Mouse (Mus musculus): ENCODE measurements at regions not wholly inside any gene's neighbourhood (a gene's known extent, or its start where the extent isn't known, plus 50 kb on each side); places are given as distances from the start of the nearest gene placed in this dataset.
A peak's percentile ranks its signal among the peaks of the same experiment; 100 is the strongest.

DNA sequence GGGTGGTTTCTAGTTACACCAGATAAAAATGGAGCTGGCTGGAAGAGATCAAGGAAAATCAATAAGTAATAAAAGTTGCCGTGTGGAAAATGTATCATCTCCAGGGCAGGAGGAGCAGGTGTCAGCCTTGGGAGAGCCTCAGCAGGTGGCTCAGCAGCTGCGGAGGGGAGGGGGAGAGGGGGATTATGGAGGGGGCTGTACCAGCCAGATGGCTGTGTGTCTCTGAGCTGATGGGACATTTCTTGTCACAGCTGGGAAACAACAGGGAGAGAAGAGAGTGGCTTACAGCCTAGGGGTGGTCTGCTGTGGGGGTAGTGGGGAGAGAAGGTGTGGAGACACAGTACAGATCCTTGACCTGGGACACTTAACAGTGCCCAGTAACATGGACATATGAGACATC is 116.5 kb downstream of the Matn1 start:
- H3K9me3 ChIP-seq (replicated peaks): no peaks in the 10 kb centered on the region
- H3K27ac ChIP-seq (replicated peaks): no peak overlapping the region
- H3K9ac ChIP-seq (replicated peaks): no peak overlapping the region
- H3K4me1 ChIP-seq: peaks cover 10% of the 10 kb centered on the region
- WGBS: 5% methylated on average over 2 of the region's 2 CpGs
- H3K36me3 ChIP-seq: no peaks in the 10 kb centered on the region
- H3K27me3 ChIP-seq (replicated peaks): 0 out of 2 replicates have a peak, but pooled peaks cover 5% of the 10 kb centered on the region
- ATAC-seq (ENCODE audit: low FRiP score): no peak; the same call in 1 of the 2 replicates
- H3K4me3 ChIP-seq (replicated peaks): no peak overlapping the region
- no peak overlapping the region for H3K4me2 ChIP-seq

DNA sequence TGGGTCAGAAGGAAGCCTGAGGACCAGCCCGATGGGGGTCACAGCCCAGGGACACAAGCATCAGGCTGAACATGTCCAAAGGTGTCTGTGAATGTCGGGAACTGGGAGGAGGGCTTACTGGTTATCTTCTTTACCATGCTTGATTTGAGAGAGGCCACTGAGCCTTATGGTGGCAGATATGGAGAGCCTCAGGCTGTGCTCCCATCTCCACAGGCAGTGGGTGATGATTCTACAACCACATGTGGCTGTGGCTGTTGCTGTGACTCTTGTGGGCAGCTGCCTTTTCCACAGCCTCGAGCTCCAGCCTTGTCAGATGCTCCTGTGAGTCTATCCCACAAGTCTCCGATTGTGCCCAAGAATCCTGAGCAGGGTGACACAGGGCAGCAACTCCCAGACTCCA is 118.4 kb downstream of the Matn1 start:
- H3K4me2 ChIP-seq: no peak overlapping the region
- H3K4me1 ChIP-seq: peaks cover 24% of the 10 kb centered on the region
- ATAC-seq (ENCODE audit: low FRiP score): no peak
- no peak overlapping the region for H3K27ac ChIP-seq (replicated peaks)
- H3K27me3 ChIP-seq (replicated peaks): 0 out of 2 replicates have a peak, but pooled peaks cover 5% of the 10 kb centered on the region
- H3K9me3 ChIP-seq (replicated peaks): no peaks in the 10 kb centered on the region
- WGBS: 83% methylated on average over 4 of the region's 4 CpGs
- H3K9ac ChIP-seq (replicated peaks): no peak overlapping the region
- no peak overlapping the region for H3K4me3 ChIP-seq (replicated peaks)
- H3K36me3 ChIP-seq: no peaks in the 10 kb centered on the region

DNA sequence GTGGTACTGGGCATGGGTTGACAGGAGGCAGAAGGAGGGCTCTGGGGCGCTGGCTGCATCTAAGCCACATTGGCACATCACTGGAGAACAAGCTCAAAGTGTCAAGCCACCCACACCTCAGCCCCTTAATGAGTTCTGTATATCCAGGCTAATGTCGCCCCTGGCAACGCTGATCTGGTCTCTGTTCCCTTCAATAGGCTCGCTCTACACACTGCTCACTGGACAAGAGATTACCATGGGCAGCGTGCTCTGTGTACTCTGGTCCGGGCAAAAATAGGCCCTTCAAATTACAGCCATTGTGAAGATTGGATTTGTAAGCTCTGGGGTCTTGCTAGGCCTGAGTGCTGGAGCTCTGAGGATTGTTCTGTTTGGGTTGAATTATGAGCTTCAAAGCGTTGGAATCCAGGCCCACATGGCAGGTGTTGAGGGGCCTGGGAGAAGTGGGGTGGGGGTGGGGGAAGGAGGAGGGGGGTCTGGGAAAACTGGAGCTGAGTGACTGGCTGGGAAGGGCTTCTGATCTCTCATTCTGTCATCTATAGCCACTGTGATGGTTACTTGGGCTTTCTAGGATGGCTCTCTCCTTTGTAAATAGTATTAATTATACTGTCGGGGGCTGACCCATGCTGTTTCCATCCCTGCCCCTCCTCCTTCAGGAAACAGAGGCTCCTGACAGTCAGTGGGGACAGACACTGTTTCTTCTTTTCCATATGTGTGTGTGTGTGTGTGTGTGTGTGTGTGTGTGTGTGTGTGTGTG is 122.2 kb downstream of the Matn1 start:
- H3K27ac ChIP-seq (replicated peaks): no peak overlapping the region; the same call in 1 of the 2 replicates
- 26% methylated on average over 8 of the region's 8 CpGs for WGBS

DNA sequence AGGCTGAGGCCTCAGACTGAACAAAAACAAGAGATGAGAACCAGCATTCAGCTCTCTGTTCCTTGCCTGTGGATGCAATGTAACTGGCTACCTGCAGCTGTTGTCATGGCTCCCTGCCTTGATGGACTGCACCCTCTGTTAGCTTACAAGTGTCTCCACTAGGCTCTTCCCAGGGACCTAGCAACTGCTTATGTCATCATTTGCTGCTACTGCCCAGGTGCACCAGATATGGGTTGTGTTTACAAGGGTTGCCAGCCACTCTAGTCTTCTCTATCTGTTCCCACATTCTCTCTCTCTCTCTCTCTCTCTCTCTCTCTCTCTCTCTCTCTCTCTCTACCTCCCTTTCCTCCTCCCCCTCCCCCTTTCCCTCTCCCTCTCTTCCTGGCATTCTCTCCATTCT is 126.4 kb downstream of the Matn1 start:
- no peak overlapping the region for H3K4me2 ChIP-seq
- no peaks in the 10 kb centered on the region for H3K27me3 ChIP-seq (replicated peaks)
- H3K9ac ChIP-seq (replicated peaks): no peak overlapping the region
- H3K4me1 ChIP-seq: peaks cover 14% of the 10 kb centered on the region; the same call in 1 of the 2 replicates
- ATAC-seq (ENCODE audit: low FRiP score): no peak
- H3K9me3 ChIP-seq (replicated peaks): no peaks in the 10 kb centered on the region
- H3K4me3 ChIP-seq (replicated peaks): no peak overlapping the region
- H3K27ac ChIP-seq (replicated peaks): no peak overlapping the region
- no peaks in the 10 kb centered on the region for H3K36me3 ChIP-seq

More for the DNA sequence above, 122.2 kb downstream of the Matn1 start:
- Histone ChIP-seq H3K4me1 (peaks cover 14% of the 10 kb centered on the region; the same call in 1 of the 2 replicates), H3K9ac (replicated peaks) (no peak overlapping the region), H3K9me3 (replicated peaks) (no peaks in the 10 kb centered on the region), H3K4me2 (no peak overlapping the region), H3K4me3 (replicated peaks) (no peak overlapping the region), H3K27me3 (replicated peaks) (0 out of 2 replicates have a peak, but pooled peaks cover 5% of the 10 kb centered on the region), H3K36me3 (no peaks in the 10 kb centered on the region)
- peak; percentile 41; the same call in 1 of the 2 replicates for ATAC-seq (ENCODE audit: low FRiP score)

DNA sequence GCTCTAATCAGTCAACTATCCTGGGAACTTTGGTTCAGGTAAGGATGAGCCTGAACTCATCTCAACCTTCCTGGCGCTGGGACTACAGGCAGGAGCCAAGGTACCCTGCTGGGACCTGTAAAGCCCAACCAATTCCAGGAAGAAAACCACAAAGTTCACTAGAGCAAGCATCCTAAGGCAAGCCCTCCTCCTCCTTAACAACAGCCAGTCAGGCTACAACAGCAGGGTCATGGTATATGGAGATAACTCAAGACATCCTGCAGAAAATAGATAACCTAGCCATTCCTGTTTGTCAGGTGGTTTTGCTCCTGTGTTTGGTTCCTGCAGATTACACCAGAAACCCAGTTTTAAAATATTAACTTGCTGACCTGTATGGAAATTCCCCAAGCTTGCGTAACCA is 128.4 kb downstream of the Matn1 start:
- Histone ChIP-seq H3K4me3 (replicated peaks) (no peak overlapping the region), H3K4me1 (no peaks in the 10 kb centered on the region), H3K4me2 (no peak overlapping the region), H3K27ac (replicated peaks) (no peak overlapping the region), H3K9me3 (replicated peaks) (no peaks in the 10 kb centered on the region), H3K36me3 (no peaks in the 10 kb centered on the region), H3K27me3 (replicated peaks) (no peaks in the 10 kb centered on the region), H3K9ac (replicated peaks) (no peak overlapping the region)
- ATAC-seq (ENCODE audit: low FRiP score): no peak
- WGBS: 92% methylated on average over 2 of the region's 2 CpGs

DNA sequence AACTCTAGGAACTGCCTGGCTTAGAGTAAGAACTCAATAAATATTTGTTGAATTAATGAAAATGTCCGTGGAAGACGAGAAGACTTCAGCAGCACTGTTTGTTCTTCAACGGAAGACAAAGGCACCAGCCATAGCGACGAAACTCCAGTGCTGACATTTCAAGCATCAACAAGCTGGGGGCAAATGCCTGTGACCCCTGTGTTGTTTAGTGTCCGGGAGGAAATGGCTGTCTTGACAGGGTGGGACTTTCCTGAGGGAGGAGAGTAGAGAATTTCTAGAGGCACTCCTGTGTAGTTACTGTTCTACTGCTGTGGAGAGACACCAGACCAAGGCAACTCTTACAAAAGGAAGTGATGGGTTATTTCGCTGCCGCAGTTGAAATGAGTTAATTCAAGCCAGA is 129.2 kb downstream of the Matn1 start:
- Histone ChIP-seq H3K9me3 (replicated peaks) (no peaks in the 10 kb centered on the region), H3K36me3 (no peaks in the 10 kb centered on the region), H3K4me2 (no peak overlapping the region), H3K27me3 (replicated peaks) (no peaks in the 10 kb centered on the region), H3K4me3 (replicated peaks) (no peak overlapping the region), H3K4me1 (0 out of 2 replicates have a peak, but pooled peaks cover 3% of the 10 kb centered on the region), H3K9ac (replicated peaks) (no peak overlapping the region), H3K27ac (replicated peaks) (no peak overlapping the region)
- ATAC-seq (ENCODE audit: low FRiP score): no peak
- WGBS: 54% methylated on average over 8 of the region's 8 CpGs

DNA sequence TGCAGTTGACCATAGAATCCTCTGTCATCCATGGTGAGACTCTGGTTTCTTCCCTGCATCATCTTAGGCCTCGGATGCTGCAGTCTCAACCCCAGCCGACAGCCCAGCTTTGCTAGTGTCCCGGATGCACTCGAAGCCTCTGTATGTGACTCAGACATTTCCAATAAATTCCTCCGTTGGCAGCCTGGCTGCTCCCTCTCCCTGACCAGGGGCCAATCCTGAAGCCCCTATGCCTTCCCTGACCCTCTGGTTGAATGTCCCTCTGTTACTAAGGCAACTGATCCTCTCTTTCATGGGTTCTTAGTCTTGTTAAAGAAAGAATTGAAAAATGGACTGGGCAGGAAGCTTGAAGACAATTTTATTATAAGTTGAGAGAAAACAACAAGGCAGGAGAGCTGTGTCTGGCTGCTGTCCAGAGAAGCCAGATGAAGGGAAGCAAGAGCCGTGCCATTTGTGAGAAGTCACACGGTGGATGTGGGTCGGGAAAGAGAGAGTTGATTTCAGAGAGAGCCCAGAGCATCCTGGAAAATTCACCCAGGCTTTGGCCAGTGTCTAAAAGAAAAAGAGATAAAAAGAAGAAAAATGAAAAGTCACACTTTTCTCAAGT is 131.2 kb downstream of the Matn1 start:
- WGBS: 31% methylated on average over 8 of the region's 8 CpGs
- no peak overlapping the region for H3K4me3 ChIP-seq (replicated peaks)
- peaks cover 11% of the 10 kb centered on the region for H3K4me1 ChIP-seq
- no peaks in the 10 kb centered on the region for H3K36me3 ChIP-seq
- H3K27ac ChIP-seq (replicated peaks): no peak overlapping the region
- no peaks in the 10 kb centered on the region for H3K27me3 ChIP-seq (replicated peaks)
- no peak for ATAC-seq (ENCODE audit: low FRiP score)
- H3K9me3 ChIP-seq (replicated peaks): no peaks in the 10 kb centered on the region
- H3K9ac ChIP-seq (replicated peaks): no peak overlapping the region
- H3K4me2 ChIP-seq: no peak overlapping the region

DNA sequence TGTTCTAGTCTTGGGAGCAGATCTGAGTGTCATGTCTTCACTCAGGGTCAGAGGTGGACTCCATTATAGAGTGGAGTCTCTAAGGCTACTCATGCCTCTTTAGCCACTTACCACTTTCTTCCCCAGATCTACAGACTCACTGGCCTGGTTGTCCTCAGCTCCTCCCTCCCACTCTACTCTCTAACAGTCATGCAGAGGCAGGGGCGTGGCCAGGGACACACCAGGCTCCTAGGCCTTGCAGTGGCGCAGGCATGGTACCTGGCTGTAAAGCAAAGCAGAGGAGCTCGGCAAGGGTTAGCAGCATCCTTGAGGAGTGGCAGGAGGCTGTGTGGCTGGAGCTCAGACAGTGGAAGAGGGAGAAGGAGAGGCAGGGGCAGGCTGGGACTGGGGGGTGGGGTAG is 132.4 kb downstream of the Matn1 start:
- Histone ChIP-seq H3K9me3 (replicated peaks) (no peaks in the 10 kb centered on the region), H3K4me2 (no peak overlapping the region), H3K27ac (replicated peaks) (no peak overlapping the region), H3K9ac (replicated peaks) (no peak overlapping the region), H3K4me3 (replicated peaks) (no peak overlapping the region), H3K27me3 (replicated peaks) (0 out of 2 replicates have a peak, but pooled peaks cover 2% of the 10 kb centered on the region), H3K36me3 (no peaks in the 10 kb centered on the region), H3K4me1 (peaks cover 14% of the 10 kb centered on the region)
- ATAC-seq (ENCODE audit: low FRiP score): no peak
- 61% methylated on average over 3 of the region's 3 CpGs for WGBS

DNA sequence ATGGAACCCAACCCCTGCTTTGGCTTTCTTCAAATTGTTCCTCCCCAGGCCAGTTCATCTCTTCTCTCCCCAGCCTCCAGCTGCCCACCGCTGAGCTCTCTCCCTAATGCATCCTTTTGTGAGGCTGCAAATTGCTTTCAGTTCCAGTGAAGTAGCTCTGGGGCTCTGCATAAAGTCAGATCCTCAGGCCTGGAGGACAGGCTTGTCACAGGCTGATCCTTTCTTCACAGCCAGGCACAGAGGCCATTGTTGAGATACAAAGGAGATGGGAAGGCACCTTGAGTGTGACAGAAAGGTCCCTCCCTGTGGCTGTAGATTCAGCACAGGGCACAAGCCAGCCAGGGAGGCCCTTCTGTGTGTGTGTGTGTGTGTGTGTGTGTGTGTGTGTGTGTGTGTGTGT is 135.9 kb downstream of the Matn1 start:
- no peak overlapping the region for H3K4me2 ChIP-seq
- no peak overlapping the region for H3K4me3 ChIP-seq (replicated peaks)
- no peak overlapping the region for H3K9ac ChIP-seq (replicated peaks)
- no peak for ATAC-seq (ENCODE audit: low FRiP score)
- H3K27ac ChIP-seq (replicated peaks): no peak overlapping the region
- 17% methylated on average over 1 of the region's 1 CpGs for WGBS
- H3K4me1 ChIP-seq: peaks cover 14% of the 10 kb centered on the region
- 0 out of 2 replicates have a peak, but pooled peaks cover 2% of the 10 kb centered on the region for H3K27me3 ChIP-seq (replicated peaks)
- H3K9me3 ChIP-seq (replicated peaks): no peaks in the 10 kb centered on the region
- no peaks in the 10 kb centered on the region for H3K36me3 ChIP-seq

DNA sequence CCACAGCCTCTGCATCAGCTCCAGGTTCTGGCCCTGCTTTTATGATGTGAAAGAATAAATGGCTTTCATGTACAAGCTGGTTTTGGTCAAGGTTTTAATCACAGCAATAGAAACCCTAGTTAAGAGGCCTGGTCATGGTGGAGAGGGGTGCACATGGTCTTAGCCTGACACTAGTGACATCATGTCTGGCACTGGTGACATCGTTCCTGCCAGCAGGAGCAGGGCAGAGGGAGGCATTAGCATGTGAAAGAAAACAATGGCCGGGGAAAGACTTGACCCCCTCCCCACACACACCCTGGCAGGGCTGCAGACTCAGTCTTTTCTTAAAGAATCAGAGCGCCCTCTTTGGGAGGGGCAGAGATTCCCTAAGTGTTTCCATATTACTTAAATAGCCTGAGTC is 139.2 kb downstream of the Matn1 start:
- WGBS: 53% methylated on average over 3 of the region's 3 CpGs
- Histone ChIP-seq H3K4me2 (no peak overlapping the region), H3K4me3 (replicated peaks) (no peak overlapping the region), H3K9me3 (replicated peaks) (no peaks in the 10 kb centered on the region), H3K27ac (replicated peaks) (no peak overlapping the region), H3K27me3 (replicated peaks) (0 out of 2 replicates have a peak, but pooled peaks cover 2% of the 10 kb centered on the region), H3K4me1 (peaks cover 12% of the 10 kb centered on the region), H3K36me3 (no peaks in the 10 kb centered on the region), H3K9ac (replicated peaks) (no peak overlapping the region)
- no peak for ATAC-seq (ENCODE audit: low FRiP score)

DNA sequence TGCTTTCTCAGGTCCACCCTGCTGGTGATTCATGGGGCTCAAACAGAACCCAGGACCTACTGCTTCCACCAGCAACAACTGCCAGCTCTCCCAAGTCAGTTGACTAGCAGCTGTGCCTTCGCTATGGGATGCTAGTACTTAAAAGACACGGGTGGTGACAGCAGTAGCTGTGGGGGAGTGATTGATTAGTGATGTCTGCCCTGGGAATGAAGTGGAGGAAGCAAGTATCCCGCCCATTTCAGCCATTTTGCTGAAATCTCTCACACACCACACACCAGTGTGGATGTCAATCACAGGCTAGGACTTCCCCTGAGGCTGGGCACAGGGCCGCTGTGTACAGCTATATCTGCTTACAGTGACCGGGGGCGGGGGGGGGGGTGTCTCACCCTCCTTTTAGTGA is 153.2 kb downstream of the Matn1 start:
- Histone ChIP-seq H3K4me3 (replicated peaks) (no peak overlapping the region), H3K27ac (replicated peaks) (no peak overlapping the region)
- 42% methylated on average over 6 of the region's 6 CpGs for WGBS

More for the DNA sequence above, 153.2 kb downstream of the Matn1 start:
- H3K27me3 ChIP-seq (replicated peaks): 0 out of 2 replicates have a peak, but pooled peaks cover 8% of the 10 kb centered on the region
- no peaks in the 10 kb centered on the region for H3K9me3 ChIP-seq (replicated peaks)
- H3K9ac ChIP-seq (replicated peaks): no peak overlapping the region
- H3K4me1 ChIP-seq: no peaks in the 10 kb centered on the region
- ATAC-seq (ENCODE audit: low FRiP score): no peak
- no peaks in the 10 kb centered on the region for H3K36me3 ChIP-seq
- no peak overlapping the region for H3K4me2 ChIP-seq
